Mouse (Mus musculus): ENCODE data around the gene Arhgap44.
A peak's percentile ranks its signal among the peaks of the same experiment; 100 is the strongest.

The Arhgap44 gene

GRCm38 (mm10) chr11:65162767-65163120 lies at the start of gene Arhgap44:
Gene Arhgap44 (minus strand): TSS chr11:65162961.
- no peak for DNase-seq (ENCODE audit: low read depth)

- DNase-seq (ENCODE audit: low read depth) = no peak
These were observed 48.9 kb upstream of the Arhgap44 start for GRCm38 (mm10) chr11:65211701-65212100.

- peak; percentile 24 for DNase-seq (ENCODE audit: low read depth)
These were observed 46.7 kb upstream of the Arhgap44 start for GRCm38 (mm10) chr11:65209441-65209840.

GRCm38 (mm10) chr11:65205306-65205705 lies 42.5 kb upstream of the Arhgap44 start:
- no peak for DNase-seq (ENCODE audit: low read depth)

GRCm38 (mm10) chr11:65204651-65205050 lies 41.9 kb upstream of the Arhgap44 start:
- no peak for DNase-seq (ENCODE audit: low read depth)

GRCm38 (mm10) chr11:65203020-65203419 lies 40.3 kb upstream of the Arhgap44 start:
- no peak for DNase-seq (ENCODE audit: low read depth)

GRCm38 (mm10) chr11:65202236-65202635 lies 39.5 kb upstream of the Arhgap44 start:
- no peak for DNase-seq (ENCODE audit: low read depth)

GRCm38 (mm10) chr11:65198026-65198425 lies 35.3 kb upstream of the Arhgap44 start:
- no peak for DNase-seq (ENCODE audit: low read depth)

- DNase-seq (ENCODE audit: low read depth) = peak; percentile 32
These were observed 34.5 kb upstream of the Arhgap44 start for GRCm38 (mm10) chr11:65197280-65197679.

GRCm38 (mm10) chr11:65186974-65187373 lies 24.2 kb upstream of the Arhgap44 start:
- no peak for DNase-seq (ENCODE audit: low read depth)

GRCm38 (mm10) chr11:65185114-65185513 lies 22.4 kb upstream of the Arhgap44 start:
- no peak for DNase-seq (ENCODE audit: low read depth)

- no peak for DNase-seq (ENCODE audit: low read depth)
These were observed 7.5 kb upstream of the Arhgap44 start for GRCm38 (mm10) chr11:65170121-65170750.

- DNase-seq (ENCODE audit: low read depth) = no peak
These were observed 637 bp downstream of the Arhgap44 start for GRCm38 (mm10) chr11:65161881-65162766.

GRCm38 (mm10) chr11:65160991-65161880 lies 1.5 kb downstream of the Arhgap44 start:
- no peak for DNase-seq (ENCODE audit: low read depth)

GRCm38 (mm10) chr11:65159791-65160190 lies 3.0 kb downstream of the Arhgap44 start, which contains the start of gene 1700086D15Rik:
Gene 1700086D15Rik (minus strand): TSS chr11:65159891.
- DNase-seq (ENCODE audit: low read depth) = no peak

- DNase-seq (ENCODE audit: low read depth) = no peak
These were observed 4.1 kb downstream of the Arhgap44 start for GRCm38 (mm10) chr11:65158658-65158990.

- no peak for DNase-seq (ENCODE audit: low read depth)
These were observed 4.6 kb downstream of the Arhgap44 start for GRCm38 (mm10) chr11:65157966-65158657.

- DNase-seq (ENCODE audit: low read depth) = no peak
These were observed 9.8 kb downstream of the Arhgap44 start for GRCm38 (mm10) chr11:65153006-65153405.

- no peak for DNase-seq (ENCODE audit: low read depth)
These were observed 14.3 kb downstream of the Arhgap44 start for GRCm38 (mm10) chr11:65148441-65148840.

GRCm38 (mm10) chr11:65142838-65143417 lies 19.8 kb downstream of the Arhgap44 start:
- DNase-seq (ENCODE audit: low read depth) = no peak

- no peak for DNase-seq (ENCODE audit: low read depth)
These were observed 23.7 kb downstream of the Arhgap44 start for GRCm38 (mm10) chr11:65139030-65139429.

All from fibroblast of lung, adult 2 months (primary cell).